Mouse (Mus musculus) ovary, postnatal 14 days (tissue): ENCODE data around the gene Tnrc6b.
"Not testable (repeated sequence)": the region's sequence is repeated elsewhere in the genome, so short reads cannot be mapped to it uniquely, and the experiment has no call there.

Experiments
- DNase-seq: peaks from one replicate; pipeline ENCODE4 v3.0.0; 2022; ENCODE audit warnings: low spot score

Gene Tnrc6b

GRCm38 (mm10) chr15:80850004-80850403 lies 138.9 kb downstream of the Tnrc6b start:
- no peak for DNase-seq

- DNase-seq = no peak
Measured at GRCm38 (mm10) chr15:80850682-80851475, 139.8 kb downstream of the Tnrc6b start.

- no peak for DNase-seq
Measured at GRCm38 (mm10) chr15:80852122-80852521, 141.0 kb downstream of the Tnrc6b start.

DNA sequence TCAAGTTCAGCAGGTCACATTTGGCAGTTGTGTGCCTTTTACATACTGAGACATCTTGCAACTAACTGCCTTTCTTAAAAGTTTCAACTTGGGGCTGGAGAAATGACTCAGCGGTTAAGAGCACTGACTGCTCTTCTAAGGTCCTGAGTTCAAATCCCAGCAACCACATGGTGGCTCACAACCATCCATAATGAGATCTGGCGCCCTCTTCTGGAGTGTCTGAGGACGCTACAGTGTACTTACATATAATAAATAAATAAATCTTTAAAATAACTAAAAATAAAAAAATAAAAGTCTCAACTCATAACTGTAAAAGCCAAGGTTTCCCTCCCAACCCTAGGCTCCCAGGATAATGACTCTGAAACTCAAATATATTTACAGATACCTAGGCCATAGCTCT lies 141.4 kb downstream of the Tnrc6b start:
- not testable (repeated sequence) for DNase-seq

DNA sequence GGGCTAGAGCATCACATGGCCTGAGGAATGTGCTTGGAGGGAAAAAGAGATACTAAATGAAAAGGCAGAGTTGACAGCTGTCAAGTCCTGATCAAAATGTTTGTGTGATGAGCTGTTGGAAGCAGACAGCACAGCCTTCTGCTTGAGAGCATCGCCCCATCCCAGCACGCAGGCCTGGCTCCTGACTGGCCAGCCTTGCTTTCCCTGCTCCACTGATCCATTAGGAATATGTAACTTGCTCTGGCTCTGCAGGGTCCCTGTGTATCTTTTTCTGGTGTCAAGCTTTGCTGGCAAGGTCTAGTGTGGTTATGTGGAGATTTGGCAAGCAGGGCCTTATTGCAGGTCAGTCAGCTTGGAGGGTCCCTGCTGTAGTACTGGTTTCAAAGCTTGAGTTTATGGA lies 148.3 kb downstream of the Tnrc6b start:
- no peak for DNase-seq

DNA sequence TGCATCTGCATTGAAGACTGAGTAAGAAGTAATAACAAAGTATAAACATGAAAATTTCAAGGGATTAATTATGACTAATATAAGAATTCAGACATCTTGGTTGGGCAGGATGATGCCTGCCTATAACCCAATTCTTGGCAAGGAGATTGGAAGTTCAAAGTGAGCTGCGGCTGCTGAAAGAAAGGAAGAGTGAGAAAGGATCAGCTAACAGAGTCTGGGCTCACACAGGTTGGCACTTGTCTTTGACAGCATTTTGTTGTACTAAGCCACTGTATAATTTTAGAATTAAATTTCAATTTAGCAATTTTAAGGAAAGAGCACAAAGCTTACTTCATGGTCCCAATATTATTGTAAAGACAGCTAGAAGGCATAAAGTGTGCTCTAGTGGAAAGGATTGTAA lies 150.2 kb downstream of the Tnrc6b start:
- no peak for DNase-seq

DNA sequence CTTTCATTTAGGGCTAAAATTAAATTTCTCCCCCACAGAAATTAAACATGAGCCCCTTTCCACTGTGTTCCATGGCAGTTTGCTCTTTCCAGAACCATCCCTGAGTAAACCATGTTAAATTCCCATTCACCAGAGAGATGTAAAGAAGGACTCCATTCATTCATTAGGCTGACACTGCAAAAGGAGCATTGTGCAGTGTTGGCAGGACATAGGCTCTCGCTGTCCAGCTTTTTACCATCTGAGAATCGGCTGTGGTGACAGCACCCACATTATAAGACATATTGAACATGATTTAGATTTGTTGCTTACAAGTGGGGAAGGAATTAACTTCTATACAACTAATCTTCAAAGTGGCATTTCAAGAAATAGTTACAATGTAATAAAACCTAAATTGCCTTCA lies 150.9 kb downstream of the Tnrc6b start:
- no peak for DNase-seq

GRCm38 (mm10) chr15:80868603-80869002 lies 157.5 kb downstream of the Tnrc6b start:
- not testable (repeated sequence) for DNase-seq

DNA sequence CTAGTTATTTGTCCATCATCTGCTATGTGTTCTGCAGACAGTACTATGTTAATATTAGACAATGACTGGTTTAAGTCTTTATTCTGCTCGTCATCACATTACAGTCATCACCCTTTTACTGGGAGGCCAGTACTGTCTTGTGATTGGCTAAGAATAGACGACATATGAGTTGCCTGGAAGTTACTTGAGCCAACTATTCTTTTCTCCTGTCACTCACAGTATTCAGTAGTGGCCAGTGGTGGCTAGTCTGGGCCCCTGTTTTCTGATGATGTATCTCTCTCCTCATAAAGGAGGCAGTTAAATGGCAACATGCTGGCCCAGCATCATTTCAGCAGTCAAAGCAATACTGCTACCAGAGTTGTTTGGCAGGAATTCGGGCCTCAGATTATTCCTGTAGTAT lies 163.6 kb downstream of the Tnrc6b start:
- no peak for DNase-seq

DNA sequence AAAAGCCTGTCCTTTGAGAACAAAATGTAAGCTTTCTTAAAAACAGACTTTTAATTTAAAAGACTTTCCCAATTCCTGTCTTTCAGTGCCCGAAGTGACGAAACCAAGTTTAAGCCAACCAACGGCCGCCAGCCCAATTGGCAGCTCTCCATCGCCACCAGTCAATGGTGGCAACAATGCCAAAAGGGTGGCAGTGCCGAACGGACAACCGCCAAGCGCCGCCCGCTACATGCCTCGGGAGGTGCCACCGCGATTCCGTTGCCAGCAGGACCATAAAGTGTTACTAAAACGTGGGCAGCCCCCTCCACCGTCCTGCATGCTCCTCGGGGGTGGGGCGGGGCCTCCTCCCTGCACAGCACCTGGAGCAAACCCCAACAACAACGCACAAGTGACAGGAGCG lies 165.1 kb downstream of the Tnrc6b start:
- DNase-seq = peak; percentile 18

DNA sequence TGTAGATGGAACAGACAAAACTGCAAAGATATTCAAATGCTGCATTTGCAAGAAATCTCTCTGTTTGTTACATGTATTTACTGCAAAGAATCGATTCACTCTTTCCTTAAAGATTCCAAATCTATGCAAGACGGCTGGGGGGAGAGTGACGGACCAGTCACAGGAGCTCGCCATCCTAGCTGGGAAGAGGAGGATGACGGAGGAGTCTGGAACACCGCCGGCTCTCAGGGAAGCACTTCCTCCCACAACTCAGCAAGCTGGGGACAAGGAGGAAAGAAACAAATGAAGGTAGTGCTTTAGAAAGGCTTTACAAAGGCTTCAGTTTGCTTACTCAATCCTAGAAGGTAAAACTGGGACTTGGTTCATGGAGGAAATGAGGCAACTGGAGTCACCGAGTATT lies 173.0 kb downstream of the Tnrc6b start:
- DNase-seq = no peak

DNA sequence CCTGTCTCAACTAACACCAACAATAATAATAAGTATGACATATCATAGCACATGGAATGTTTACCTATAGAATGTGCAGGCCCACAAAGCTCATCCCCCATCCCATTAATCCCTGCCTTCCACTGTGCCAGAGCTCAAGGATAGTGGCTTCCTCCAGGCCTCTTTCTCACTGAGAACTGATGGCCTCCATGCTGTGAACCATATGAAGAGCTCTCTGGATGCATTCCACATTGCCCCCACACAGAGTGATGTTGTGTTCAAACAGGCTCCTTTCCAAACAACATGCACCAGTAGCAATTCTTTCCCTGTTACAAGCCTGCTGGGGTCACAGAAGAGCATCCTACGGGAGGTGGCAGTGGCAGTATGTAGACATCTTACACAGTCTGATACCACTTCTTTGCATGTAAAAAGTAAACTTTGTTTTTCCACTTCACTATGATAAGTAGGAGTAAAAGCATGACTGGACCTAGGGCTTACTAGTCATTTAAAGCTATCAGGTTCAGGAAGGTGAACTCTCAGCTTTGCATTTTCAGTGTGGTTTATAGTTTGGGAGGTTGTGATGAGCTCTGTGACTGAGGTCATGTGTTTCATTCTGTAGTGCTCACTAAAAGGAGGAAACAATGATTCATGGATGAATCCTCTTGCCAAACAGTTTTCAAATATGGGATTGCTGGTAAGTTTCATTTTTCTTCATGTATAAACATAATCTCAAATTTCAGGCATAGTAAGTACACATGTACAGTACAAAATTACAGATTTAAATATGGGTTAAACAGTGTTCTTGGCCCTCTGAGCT lies 175.4 kb downstream of the Tnrc6b start:
- DNase-seq = no peak

GRCm38 (mm10) chr15:80892341-80892740 lies 181.2 kb downstream of the Tnrc6b start:
- no peak for DNase-seq

DNA sequence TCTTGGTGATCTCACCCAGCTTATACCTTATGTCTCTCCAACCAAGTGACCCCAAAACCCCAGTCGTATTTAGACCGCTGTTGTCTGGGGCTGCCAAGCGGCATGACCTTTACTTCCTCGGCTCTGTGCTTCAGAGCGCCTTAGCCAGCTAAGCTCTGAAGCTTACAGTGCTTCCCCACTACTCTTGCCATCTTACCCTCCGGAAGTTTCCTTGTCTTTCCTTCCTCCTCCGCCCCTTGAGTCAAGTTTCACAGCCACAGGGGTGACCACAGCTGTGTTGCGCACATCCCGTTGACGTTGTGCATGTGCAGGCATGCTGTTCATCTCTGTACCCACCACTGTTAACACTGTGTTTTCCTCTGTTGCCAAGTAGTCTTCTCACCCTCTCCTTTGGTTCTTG lies 185.6 kb downstream of the Tnrc6b start:
- DNase-seq = no peak

DNA sequence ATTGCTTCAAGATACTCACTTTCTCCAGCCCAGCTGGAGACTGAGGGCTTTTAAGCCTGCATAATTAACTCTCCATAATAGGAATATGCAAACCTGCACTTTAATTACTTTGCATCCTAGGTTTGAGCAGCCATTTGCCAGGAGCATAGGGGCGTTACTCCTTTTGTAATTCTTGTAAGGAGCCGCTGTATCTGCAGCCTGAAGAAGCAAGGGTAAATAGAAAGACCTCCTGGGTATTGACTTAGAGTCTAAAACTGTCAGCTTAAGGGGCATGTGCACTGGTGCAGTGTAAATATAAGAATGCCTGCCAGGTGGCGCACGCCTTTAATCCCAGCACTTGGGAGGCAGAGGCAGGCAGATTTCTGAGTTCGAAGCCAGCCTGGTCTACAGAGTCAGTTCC lies 186.8 kb downstream of the Tnrc6b start:
- no peak for DNase-seq

- DNase-seq = no peak
Measured at GRCm38 (mm10) chr15:80899806-80900205, 188.7 kb downstream of the Tnrc6b start.

- DNase-seq = no peak
Measured at GRCm38 (mm10) chr15:80901806-80902513, 190.8 kb downstream of the Tnrc6b start.

GRCm38 (mm10) chr15:80904776-80905175 lies 193.7 kb downstream of the Tnrc6b start:
- not testable (repeated sequence) for DNase-seq

- DNase-seq = no peak
Measured at GRCm38 (mm10) chr15:80910183-80910582, 199.1 kb downstream of the Tnrc6b start.

- no peak for DNase-seq
Measured at GRCm38 (mm10) chr15:80910790-80911531, 199.8 kb downstream of the Tnrc6b start.

DNA sequence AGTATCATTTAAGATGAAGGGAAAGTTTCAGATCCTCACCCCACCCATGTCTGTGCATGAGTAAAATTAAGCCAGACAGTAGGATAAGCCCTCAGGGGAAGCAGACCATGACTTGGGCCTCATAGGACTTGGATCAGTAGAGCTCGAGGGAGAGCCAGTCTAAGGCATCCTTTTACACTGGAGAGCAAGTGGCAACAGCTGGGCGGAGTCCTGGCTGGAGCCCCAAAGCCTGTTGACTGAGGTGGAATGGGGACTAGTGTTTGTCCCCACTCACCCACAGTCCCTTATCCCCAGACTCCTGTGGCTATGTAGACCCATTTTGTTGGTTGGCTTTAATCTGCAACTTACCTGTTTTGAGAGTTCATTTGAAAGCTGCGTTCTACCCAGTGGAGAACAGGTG lies 201.1 kb downstream of the Tnrc6b start:
- DNase-seq = no peak

GRCm38 (mm10) chr15:80913803-80914202 lies 202.7 kb downstream of the Tnrc6b start:
- no peak for DNase-seq
